Mouse (Mus musculus) CH12.LX (cell line): Measurements from ENCODE around the gene St14.

ENCODE experiments used
- CTCF ChIP-seq, 2 experiments: IDR thresholded peaks in 1 of 2; conservative IDR thresholded peaks in 1 of 2; 2 replicates each; pipeline ENCODE4 v1.5.1; 2011 to 2012; ENCODE audit warnings: low read depth in 2 of 2, low read length in 2 of 2, improper control_type of control experiment in 1 of 2, inconsistent platforms in 1 of 2, mild to moderate bottlenecking in 1 of 2, moderate library complexity in 1 of 2
- MAX ChIP-seq: IDR thresholded peaks from 2 replicates; pipeline ENCODE4 v1.6.1; 2011; ENCODE audit warnings: low read length, improper control_type of control experiment

DNA sequence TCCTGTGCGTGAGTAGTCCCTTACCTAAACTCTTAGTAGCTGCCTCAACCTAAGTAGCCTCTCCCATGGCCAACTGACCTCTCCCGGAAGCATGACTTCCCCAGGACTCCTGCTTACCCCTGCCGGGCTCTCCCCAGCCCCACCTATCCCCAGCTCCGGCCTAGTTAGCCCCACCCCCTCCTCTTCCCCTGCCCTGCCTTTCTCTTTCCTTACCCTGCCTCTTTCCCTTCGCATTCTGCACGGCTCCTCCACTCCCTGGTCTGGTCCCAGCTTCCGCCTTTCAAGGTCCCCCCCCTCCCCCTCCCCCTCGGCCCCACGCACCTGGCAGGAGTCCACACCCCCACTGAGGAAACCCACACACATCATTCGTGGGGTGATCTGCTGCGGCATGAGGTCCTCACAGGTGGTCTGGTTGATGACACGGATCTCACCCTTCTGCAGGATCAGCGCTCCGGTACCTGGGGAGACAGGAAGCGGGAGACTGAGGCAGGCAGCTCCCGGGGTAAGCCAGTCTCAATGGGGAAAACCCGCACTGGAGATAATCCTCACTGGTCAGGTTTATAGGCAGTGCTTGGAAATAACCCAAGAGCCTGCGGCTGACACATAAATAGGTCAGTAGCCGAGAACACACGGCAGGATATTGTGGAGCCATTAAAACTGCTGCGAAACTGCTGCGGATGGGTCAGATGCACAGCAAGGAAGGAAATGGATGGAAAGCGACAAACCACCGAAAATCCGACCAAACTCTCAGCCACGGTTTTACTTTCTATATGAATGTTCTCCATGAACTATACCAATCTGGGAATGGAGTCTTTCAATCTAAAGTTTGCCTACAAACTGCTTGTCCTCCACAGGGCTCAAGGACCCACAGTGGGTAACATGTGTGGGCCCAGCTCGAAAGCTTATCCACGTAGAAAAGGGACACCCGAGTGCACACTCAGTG, 41.3 kb downstream of the St14 start:
- no peak for TF ChIP-seq MAX
- TF ChIP-seq CTCF (conservative IDR thresholded peaks at IDR 0.05 in 1 of 2, IDR thresholded peaks at IDR 0.05 in 1 of 2; ENCODE audit: low read depth in 2 of 2, low read length in 2 of 2) = no peak
